Mouse (Mus musculus) heart, adult 2 months (tissue): ENCODE measurements around the gene Dgkk. TPM values are rescaled to one million over a fixed set of nuclear protein-coding genes. Genes with fewer than 3 reads are reported as not detected.

ENCODE experiments used
- DNase-seq, 2 experiments: peaks; one replicate each; pipeline ENCODE4 v3.0.0; 2021
- H3K27ac ChIP-seq: fragments of 200-600 bp; 2 replicates; pipeline ENCODE4 v1.8.1; 2022
- H3K27me3 ChIP-seq: fragments of 200-500 bp; 2 replicates; pipeline ENCODE4 v1.6.1; 2012; ENCODE audit warnings: mild to moderate bottlenecking, low read length, inconsistent platforms, mixed read lengths; ENCODE audit not compliant: control insufficient read depth, insufficient read depth
- H3K36me3 ChIP-seq: fragments of 200-500 bp; 2 replicates; pipeline ENCODE4 v1.6.1; 2012; ENCODE audit warnings: low read length, inconsistent platforms; ENCODE audit not compliant: control insufficient read depth, insufficient read depth
- H3K4me1 ChIP-seq: fragments of 200-500 bp; 2 replicates; pipeline ENCODE4 v1.6.1; 2011; ENCODE audit warnings: low read length; ENCODE audit not compliant: control insufficient read depth, insufficient read depth
- H3K4me3 ChIP-seq: fragments of 200-600 bp; 2 replicates; pipeline ENCODE4 v1.8.1; 2022
- H3K79me2 ChIP-seq: fragments of 200-500 bp; replicated peaks from 2 replicates; pipeline ENCODE4 v1.6.1; 2012; ENCODE audit warnings: mild to moderate bottlenecking, inconsistent platforms, low read length, moderate library complexity, mixed read lengths; ENCODE audit not compliant: control insufficient read depth, insufficient read depth
- H3K9ac ChIP-seq: fragments of 200-500 bp; 2 replicates; pipeline ENCODE4 v1.6.1; 2012; ENCODE audit warnings: low read depth, mild to moderate bottlenecking, control low read depth, inconsistent platforms, low read length, mixed read lengths
- CTCF ChIP-seq: fragments of 200-600 bp; IDR thresholded peaks from 2 replicates; pipeline ENCODE4 v1.8.1; 2022; ENCODE audit warnings: antibody characterized with exemption, mild to moderate bottlenecking, moderate library complexity
- EP300 ChIP-seq: fragments of 200-500 bp; IDR thresholded peaks from 2 replicates; pipeline ENCODE4 v1.6.1; 2011; ENCODE audit warnings: low read depth, low read length, control low read depth; ENCODE audit not compliant: insufficient read depth
- POLR2A ChIP-seq: fragments of 200-500 bp; IDR thresholded peaks from 2 replicates; pipeline ENCODE4 v1.6.1; 2011; ENCODE audit warnings: mild to moderate bottlenecking, low read depth, low read length, control low read depth; ENCODE audit not compliant: insufficient read depth
- WGBS: fragments of 180-500 bp; shearing (Covaris S2); methylation state at CpG from one replicate; pipeline ENCODE4 v1.1.7; 2018; 5-methylcytosine and 5-hydroxymethylcytosine counted together
- intact Hi-C: fragments of 180-260 bp; cut with DNase I; formaldehyde crosslinking; loops from one replicate; pipeline ENCODE4 v1.15.1; 2025
- polyA plus RNA-seq: library from polyadenylated mRNA; depleted of rRNA; stranded (reverse); fragments of >200 nt; gene quantifications from 2 replicates; pipeline ENCODE4 v1.2.3, GENCODE M21; 2012
- total RNA-seq, 2 experiments: library from RNA; stranded (reverse); gene quantifications; 2 replicates each; pipeline ENCODE4 v1.2.3; 2021

Gene Dgkk
- total and polyA plus RNA-seq, 3 experiments = 0.03 to 0.16 TPM; not detected in 1

DNA sequence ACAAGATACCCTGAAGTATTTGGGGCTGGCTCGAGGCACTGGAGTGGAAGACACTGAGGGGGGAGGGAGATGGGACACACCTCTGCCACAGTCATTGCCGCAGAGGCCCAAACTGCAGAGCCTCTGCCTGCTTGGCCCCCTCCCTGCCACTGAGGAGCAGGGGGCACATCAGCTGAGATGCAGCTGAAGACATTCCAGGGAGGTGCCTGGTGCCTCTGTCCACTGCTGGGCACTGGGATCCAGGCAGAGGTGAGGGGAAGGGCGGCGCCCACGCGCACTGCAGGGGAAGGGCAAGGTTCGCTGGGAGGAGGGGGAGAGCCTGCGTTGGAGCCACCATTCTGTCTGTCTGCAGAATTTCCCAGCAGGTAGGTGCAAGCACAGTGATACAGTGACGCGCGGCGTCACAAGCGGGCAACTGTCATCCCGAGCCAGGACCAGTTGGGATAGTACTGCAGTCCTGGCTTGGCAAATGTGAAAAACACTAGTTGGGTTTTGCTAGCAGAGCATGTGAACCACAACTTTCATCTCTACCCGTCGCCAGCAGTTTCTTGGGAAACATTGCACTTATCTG lies 948 bp downstream of the Dgkk start:
- H3K27me3 ChIP-seq = peaks cover 2% of the 10 kb centered on the region; the same call in 1 of the 2 replicates
- H3K9ac ChIP-seq = no peak overlapping the region
- no peak for DNase-seq
- H3K27ac ChIP-seq = no peak overlapping the region
- no peaks in the 10 kb centered on the region for H3K36me3 ChIP-seq
- no peaks in the 10 kb centered on the region for H3K4me1 ChIP-seq
- intact Hi-C loops = no loop called here
- 23% methylated on average over 16 of the region's 16 CpGs for WGBS
- TF ChIP-seq EP300 (no peak), CTCF (no peak), POLR2A (no peak)
- H3K4me3 ChIP-seq = no peak overlapping the region
- H3K79me2 ChIP-seq = no peaks in the 10 kb centered on the region

GRCm38 (mm10) chrX:6832553-6832952 lies 53.4 kb downstream of the Dgkk start:
- Histone ChIP-seq H3K79me2 (no peaks in the 10 kb centered on the region), H3K36me3 (no peaks in the 10 kb centered on the region), H3K9ac (no peak overlapping the region), H3K27ac (no peak overlapping the region), H3K4me3 (no peak overlapping the region), H3K4me1 (no peaks in the 10 kb centered on the region), H3K27me3 (no peaks in the 10 kb centered on the region)
- no peak for DNase-seq
- intact Hi-C loops = no loop called here
- 39% methylated on average over 2 of the region's 2 CpGs for WGBS
- no peak for TF ChIP-seq POLR2A
- no peak for TF ChIP-seq EP300
- peak; percentile 42 for TF ChIP-seq CTCF

GRCm38 (mm10) chrX:6853466-6853865 lies 74.4 kb downstream of the Dgkk start:
- DNase-seq = no peak
- H3K9ac ChIP-seq = no peak overlapping the region
- intact Hi-C loops = no loop called here
- H3K4me1 ChIP-seq = no peaks in the 10 kb centered on the region
- TF ChIP-seq CTCF (no peak), POLR2A (no peak), EP300 (no peak)
- H3K36me3 ChIP-seq = no peaks in the 10 kb centered on the region
- no peak overlapping the region for H3K27ac ChIP-seq
- H3K4me3 ChIP-seq = no peak overlapping the region
- 58% methylated on average over 3 of the region's 3 CpGs for WGBS
- H3K79me2 ChIP-seq = no peaks in the 10 kb centered on the region
- H3K27me3 ChIP-seq = no peaks in the 10 kb centered on the region

DNA sequence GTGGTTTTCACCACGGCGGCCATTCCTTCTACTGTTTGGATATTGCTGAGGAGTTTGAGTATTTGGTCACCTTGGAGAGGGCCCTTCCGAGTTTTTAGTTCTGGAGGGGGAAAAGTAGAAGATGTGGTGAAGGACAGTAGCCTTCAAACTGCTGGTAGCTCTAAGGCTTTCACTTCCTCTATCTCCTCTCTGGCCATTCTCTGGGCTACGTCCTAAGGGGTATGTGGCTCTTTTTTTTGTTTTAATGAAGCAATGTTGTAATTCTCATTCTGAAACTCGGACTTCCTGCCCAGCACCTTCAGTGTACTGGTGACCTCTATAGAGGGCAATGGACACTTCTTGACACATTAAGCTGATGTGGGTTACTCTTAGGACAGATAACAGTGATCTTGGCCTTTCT lies 75.0 kb downstream of the Dgkk start:
- Histone ChIP-seq H3K9ac (no peak overlapping the region), H3K27me3 (no peaks in the 10 kb centered on the region), H3K4me3 (no peak overlapping the region), H3K27ac (no peak overlapping the region), H3K79me2 (no peaks in the 10 kb centered on the region), H3K4me1 (no peaks in the 10 kb centered on the region), H3K36me3 (no peaks in the 10 kb centered on the region)
- no peak for DNase-seq
- intact Hi-C loops = no loop called here
- TF ChIP-seq CTCF (no peak), EP300 (no peak), POLR2A (no peak)
- 78% methylated on average over 5 of the region's 5 CpGs for WGBS

DNA sequence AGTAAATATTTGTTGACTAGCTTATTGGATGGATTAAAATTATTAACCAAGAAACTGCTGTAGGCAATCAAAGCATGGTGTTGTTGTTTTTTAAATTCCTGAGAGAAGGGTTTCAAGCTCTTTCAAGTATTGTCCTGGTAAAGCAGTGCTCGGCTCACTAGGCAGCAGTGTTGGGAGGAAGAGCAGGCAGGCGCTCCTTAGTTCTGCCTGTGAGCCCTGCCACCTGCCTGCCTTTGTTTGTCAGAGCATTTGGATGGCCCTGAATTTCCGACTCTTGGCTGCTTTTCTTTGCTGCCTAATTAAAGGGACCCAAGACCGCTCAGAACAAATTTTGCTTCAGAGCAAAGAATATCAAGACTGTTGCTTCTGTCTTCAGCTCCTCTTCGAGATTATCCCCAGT lies 114.8 kb downstream of the Dgkk start:
- no peak overlapping the region for H3K27ac ChIP-seq
- H3K9ac ChIP-seq = no peak overlapping the region
- DNase-seq = no peak

DNA sequence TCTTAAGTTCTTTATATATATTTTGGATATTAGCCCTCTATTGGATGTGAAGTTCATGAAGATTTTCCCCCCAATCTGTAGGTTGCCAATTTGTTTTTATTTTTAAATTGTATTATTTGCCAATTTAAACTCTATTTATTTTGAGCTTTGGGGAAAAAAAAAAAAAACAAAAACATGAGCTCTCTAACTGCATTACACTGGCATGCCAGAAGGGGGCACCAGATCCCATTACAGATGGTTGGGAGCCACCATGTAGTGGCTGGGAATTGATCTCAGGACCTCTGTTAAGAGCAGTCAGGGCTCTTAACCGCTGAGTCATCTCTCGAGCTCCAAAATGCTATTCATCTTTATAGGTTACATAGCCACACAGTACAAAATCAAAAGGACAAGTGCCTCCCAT lies 131.9 kb downstream of the Dgkk start:
- WGBS = 84% methylated on average over 2 of the region's 2 CpGs
- no peak for TF ChIP-seq POLR2A
- TF ChIP-seq CTCF = peak; percentile 22; the same call in 1 of the 2 replicates
- Histone ChIP-seq H3K36me3 (no peaks in the 10 kb centered on the region), H3K79me2 (no peaks in the 10 kb centered on the region), H3K4me1 (no peaks in the 10 kb centered on the region), H3K27me3 (no peaks in the 10 kb centered on the region), H3K27ac (no peak overlapping the region), H3K9ac (no peak overlapping the region), H3K4me3 (no peak overlapping the region)
- intact Hi-C loops = no loop called here
- no peak for DNase-seq

More for the DNA sequence above, 114.8 kb downstream of the Dgkk start:
- 36% methylated on average over 5 of the region's 5 CpGs for WGBS
- no peaks in the 10 kb centered on the region for H3K27me3 ChIP-seq
- H3K79me2 ChIP-seq = no peaks in the 10 kb centered on the region
- intact Hi-C loops = no loop called here
- no peaks in the 10 kb centered on the region for H3K4me1 ChIP-seq
- H3K36me3 ChIP-seq = no peaks in the 10 kb centered on the region
- TF ChIP-seq CTCF (no peak), EP300 (no peak), POLR2A (no peak)
- H3K4me3 ChIP-seq = no peak overlapping the region
